8 mouse cellular contexts compared by ENCODE assay signal in the genomic region with DNA sequence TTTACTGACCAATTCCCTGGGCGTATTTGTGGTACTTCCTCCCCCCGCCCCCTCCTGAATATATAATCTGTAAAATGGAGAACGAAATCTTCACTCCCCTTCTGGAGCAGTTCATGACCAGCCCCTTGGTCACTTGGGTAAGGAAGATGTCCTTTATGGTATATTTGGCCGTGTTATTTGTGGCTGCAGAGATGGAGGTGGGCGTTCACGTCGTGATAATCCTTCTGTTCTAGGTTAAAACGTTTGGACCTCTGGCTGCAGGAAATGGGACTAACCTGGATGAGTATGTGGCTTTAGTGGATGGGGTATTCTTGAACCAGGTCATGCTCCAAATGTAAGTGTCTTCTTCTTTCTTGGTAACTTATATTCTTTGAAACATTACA. TPM values are rescaled to one million over a fixed set of nuclear protein-coding genes. Genes with fewer than 3 reads are reported as not detected.
DNase-seq lines count a peak whose midpoint lies in the region; ATAC-seq lines count a peak whose summit lies in the region.

No protein-coding gene starts in this region.

- H3K4me1 ChIP-seq in lung, embryonic 15.5 days = peaks cover 6% of the 10 kb centered on the region; the same call in 1 of the 2 replicates
- no peaks in the 10 kb centered on the region for H3K4me1 ChIP-seq in hindbrain, embryonic 11.5 days (replicated peaks; ENCODE audit: control insufficient read depth, insufficient read depth, low read length)
- H3K4me1 ChIP-seq in megakaryocyte, embryonic 14.5 days = peaks cover 23% of the 10 kb centered on the region

- no peak for DNase-seq in lung, postnatal 14 days
- peak; percentile 19 for DNase-seq in c-Kit-positive CD71-positive TER-119-negative erythroid progenitor cells, embryonic 14.5 days (ENCODE audit: low read depth)
- DNase-seq in hindbrain, embryonic 11.5 days (ENCODE audit: low spot score) = no peak
- no peak for DNase-seq in layer of hippocampus, adult 18-20 months (ENCODE audit: low spot score in 2 of 2)
- DNase-seq in thymus, postnatal 4 days = no peak
- DNase-seq in cerebellum, adult 9-11 months = no peak

- H3K4me3 ChIP-seq in lung, embryonic 15.5 days = peak overlapping the region; percentile 97
- peak overlapping the region; percentile 93 for H3K4me3 ChIP-seq in hindbrain, embryonic 11.5 days (ENCODE audit: low read depth, low read length)
- H3K4me3 ChIP-seq in megakaryocyte, embryonic 14.5 days (replicated peaks) = peak overlapping the region; percentile 96

- peak overlapping the region; percentile 88 for H3K9ac ChIP-seq in lung, embryonic 15.5 days
- H3K9ac ChIP-seq in hindbrain, embryonic 11.5 days (ENCODE audit: low read depth, low read length) = peak overlapping the region; percentile 96

- H3K27ac ChIP-seq in lung, embryonic 15.5 days = peak overlapping the region; percentile 95
- H3K27ac ChIP-seq in hindbrain, embryonic 11.5 days (ENCODE audit: low read depth, low read length) = peak overlapping the region; percentile 99

- peak; percentile 9; the same call in 1 of the 2 replicates for ATAC-seq in lung, embryonic 15.5 days (ENCODE audit: borderline replicate concordance, extremely low read depth, low FRiP score, low TSS enrichment)
- peak; percentile 45 for ATAC-seq in hindbrain, embryonic 11.5 days (ENCODE audit: low FRiP score)

- H3K9me3 ChIP-seq in lung, embryonic 15.5 days = no peaks in the 10 kb centered on the region
- H3K9me3 ChIP-seq in hindbrain, embryonic 11.5 days (ENCODE audit: control insufficient read depth, low read length) = no peaks in the 10 kb centered on the region
- H3K9me3 ChIP-seq in megakaryocyte, embryonic 14.5 days = no peaks in the 10 kb centered on the region

- under 1% methylated on average over 8 of the region's 8 CpGs for WGBS in lung, embryonic 15.5 days
- 0% methylated on average over 8 of the region's 8 CpGs for WGBS in hindbrain, embryonic 11.5 days

- H3K4me2 ChIP-seq in lung, embryonic 15.5 days = peak overlapping the region; percentile 61
- H3K4me2 ChIP-seq in hindbrain, embryonic 11.5 days (replicated peaks; ENCODE audit: low read depth, low read length) = peak overlapping the region; percentile 46

- no peaks in the 10 kb centered on the region for H3K36me3 ChIP-seq in lung, embryonic 15.5 days
- no peaks in the 10 kb centered on the region for H3K36me3 ChIP-seq in hindbrain, embryonic 11.5 days (ENCODE audit: control insufficient read depth, insufficient read depth, low read length)
- H3K36me3 ChIP-seq in megakaryocyte, embryonic 14.5 days (replicated peaks; ENCODE audit: low read length) = peaks cover 7% of the 10 kb centered on the region

- no peaks in the 10 kb centered on the region for H3K27me3 ChIP-seq in lung, embryonic 15.5 days
- H3K27me3 ChIP-seq in hindbrain, embryonic 11.5 days (ENCODE audit: control insufficient read depth, insufficient read depth, low read length) = no peaks in the 10 kb centered on the region
- no peaks in the 10 kb centered on the region for H3K27me3 ChIP-seq in megakaryocyte, embryonic 14.5 days (replicated peaks)

RNA-seq across cellular contexts. Expression of a gene that starts 0.8 kb away (rescaled TPM):
- polyA plus RNA-seq in lung, embryonic 15.5 days (2015; fragmentation: Nextera tagmentation; extraction: Ambion mirVana) = 33.7 and 33.8 TPM in 2 replicates
- 54.3 and 58.1 TPM in 2 replicates for polyA plus RNA-seq in hindbrain, embryonic 11.5 days (2014; fragmentation: Nextera tagmentation; extraction: Ambion mirVana)
- polyA plus RNA-seq in megakaryocyte, embryonic 14.5 days (2012; ENCODE audit: insufficient read depth, low replicate concordance) = 4.2 and 7.3 TPM in 2 replicates
- 10 to 100 TPM; 52.8 to 58.0 TPM for total RNA-seq in layer of hippocampus, adult 18-20 months (2021)
